Mouse (Mus musculus): Measurements from ENCODE around the gene Mcrip2. TPM values are rescaled to one million over a fixed set of nuclear protein-coding genes. Genes with fewer than 3 reads are reported as not detected.

The Mcrip2 gene
- polyA plus RNA-seq, 2 experiments, result 22.1 to 44.9 TPM

DNA sequence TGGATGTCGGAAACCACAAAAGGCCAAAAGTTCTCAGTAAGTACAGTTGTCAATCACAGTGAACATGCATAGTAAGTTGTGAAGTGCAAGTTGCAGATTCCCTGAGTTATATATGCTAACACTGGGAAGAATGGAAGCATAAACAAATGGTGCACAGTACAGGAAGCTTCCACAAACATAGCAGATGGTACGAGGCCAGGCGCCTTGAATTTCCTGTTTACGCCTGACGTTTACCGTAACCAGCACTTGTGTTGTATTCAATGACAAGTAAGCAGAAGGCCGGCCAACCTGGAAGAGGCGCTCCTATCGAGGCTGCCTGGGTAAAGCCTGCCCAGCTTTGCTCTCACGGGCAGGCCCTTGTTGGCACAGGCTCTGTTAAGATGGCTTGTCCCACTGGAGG lies 18.9 kb upstream of the Mcrip2 start:
- Histone ChIP-seq H3K27ac (no peak overlapping the region), H3K36me3 (replicated peaks; ENCODE audit: control insufficient read depth, insufficient read depth, low read depth) (0 out of 2 replicates have a peak, but pooled peaks cover 2% of the 10 kb centered on the region), H3K4me3 (ENCODE audit: insufficient read depth in 1 of 2, low read depth in 2 of 2, low read length in 2 of 2) (no peak overlapping the region), H3K4me2 (ENCODE audit: low read depth) (no peak overlapping the region), H3K9ac (replicated peaks) (no peak overlapping the region), H3K9me3 (ENCODE audit: control insufficient read depth, low read length) (no peaks in the 10 kb centered on the region), H3K27me3 (ENCODE audit: control insufficient read depth, insufficient read depth, low read length) (no peaks in the 10 kb centered on the region), H3K4me1 (replicated peaks; ENCODE audit: control insufficient read depth in 2 of 2, insufficient read depth in 2 of 2, low read length in 1 of 2) (peaks cover 0 to 2% of the 10 kb centered on the region in 2 experiments; a peak in 3 of 4 replicates)
- no peak for TF ChIP-seq EP300 (IDR thresholded peaks at IDR 0.05; ENCODE audit: low read depth)
- no peak for TF ChIP-seq CTCF (IDR thresholded peaks at IDR 0.05; ENCODE audit: low read depth)
- DNase-seq (ENCODE audit: low read depth in 3 of 3, low spot score in 3 of 3), result no peak
- WGBS (ENCODE audit: insufficient replicate concordance), result 69% methylated on average over 10 of the region's 10 CpGs
- no peak for ATAC-seq (ENCODE audit: insufficient read depth)

- Histone ChIP-seq H3K9ac (replicated peaks) (no peak overlapping the region), H3K27me3 (ENCODE audit: control insufficient read depth, insufficient read depth, low read length) (no peaks in the 10 kb centered on the region), H3K4me3 (ENCODE audit: insufficient read depth in 1 of 2, low read depth in 2 of 2, low read length in 2 of 2) (no peak overlapping the region), H3K4me2 (ENCODE audit: low read depth) (no peak overlapping the region), H3K27ac (no peak overlapping the region), H3K36me3 (replicated peaks; ENCODE audit: control insufficient read depth, insufficient read depth, low read depth) (0 out of 2 replicates have a peak, but pooled peaks cover 2% of the 10 kb centered on the region), H3K9me3 (ENCODE audit: control insufficient read depth, low read length) (no peaks in the 10 kb centered on the region), H3K4me1 (replicated peaks; ENCODE audit: control insufficient read depth in 2 of 2, insufficient read depth in 2 of 2, low read length in 1 of 2) (peaks cover 0 to 9% of the 10 kb centered on the region in 2 experiments; a peak in 3 of 4 replicates)
- ATAC-seq (ENCODE audit: insufficient read depth) (no peak), DNase-seq (ENCODE audit: low read depth in 3 of 3, low spot score in 3 of 3) (no peak)
- TF ChIP-seq CTCF (IDR thresholded peaks at IDR 0.05; ENCODE audit: low read depth) (no peak), EP300 (IDR thresholded peaks at IDR 0.05; ENCODE audit: low read depth) (no peak)
Observed at GRCm38 (mm10) chr17:25886806-25887205, 18.2 kb upstream of the Mcrip2 start.

DNA sequence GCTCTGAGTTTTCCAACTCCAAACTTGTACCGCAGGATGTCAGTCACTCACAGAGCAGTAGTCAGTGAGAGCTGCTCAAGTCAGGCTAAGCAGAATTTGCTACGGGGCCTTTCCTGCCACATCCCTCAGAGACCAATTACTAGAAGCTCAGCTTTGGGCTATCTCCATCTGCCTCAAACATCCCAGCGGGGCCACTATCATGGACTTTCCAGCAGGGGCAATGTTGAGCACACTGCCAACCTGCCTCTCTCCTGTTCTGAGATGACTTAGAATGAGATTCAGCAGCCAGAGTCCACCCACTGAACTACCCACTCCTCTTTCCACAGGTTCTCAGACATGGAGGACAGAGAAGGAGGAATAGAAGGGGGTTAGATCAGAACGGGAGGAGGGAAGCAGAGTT lies 17.1 kb upstream of the Mcrip2 start:
- Histone ChIP-seq H3K4me1 (replicated peaks; ENCODE audit: control insufficient read depth in 2 of 2, insufficient read depth in 2 of 2, low read length in 1 of 2) (peaks cover 0 to 20% of the 10 kb centered on the region in 2 experiments; a peak in 3 of 4 replicates), H3K4me3 (ENCODE audit: insufficient read depth in 1 of 2, low read depth in 2 of 2, low read length in 2 of 2) (no peak overlapping the region), H3K36me3 (replicated peaks; ENCODE audit: control insufficient read depth, insufficient read depth, low read depth) (0 out of 2 replicates have a peak, but pooled peaks cover 2% of the 10 kb centered on the region), H3K4me2 (ENCODE audit: low read depth) (no peak overlapping the region), H3K9ac (replicated peaks) (no peak overlapping the region), H3K27me3 (ENCODE audit: control insufficient read depth, insufficient read depth, low read length) (no peaks in the 10 kb centered on the region), H3K9me3 (ENCODE audit: control insufficient read depth, low read length) (no peaks in the 10 kb centered on the region), H3K27ac (no peak overlapping the region)
- DNase-seq (ENCODE audit: low read depth in 3 of 3, low spot score in 3 of 3) (no peak), ATAC-seq (ENCODE audit: insufficient read depth) (no peak)
- WGBS (ENCODE audit: insufficient replicate concordance), result 55% methylated on average over 4 of the region's 4 CpGs
- TF ChIP-seq EP300 (IDR thresholded peaks at IDR 0.05; ENCODE audit: low read depth) (no peak), CTCF (IDR thresholded peaks at IDR 0.05; ENCODE audit: low read depth) (peak; percentile 77)

DNA sequence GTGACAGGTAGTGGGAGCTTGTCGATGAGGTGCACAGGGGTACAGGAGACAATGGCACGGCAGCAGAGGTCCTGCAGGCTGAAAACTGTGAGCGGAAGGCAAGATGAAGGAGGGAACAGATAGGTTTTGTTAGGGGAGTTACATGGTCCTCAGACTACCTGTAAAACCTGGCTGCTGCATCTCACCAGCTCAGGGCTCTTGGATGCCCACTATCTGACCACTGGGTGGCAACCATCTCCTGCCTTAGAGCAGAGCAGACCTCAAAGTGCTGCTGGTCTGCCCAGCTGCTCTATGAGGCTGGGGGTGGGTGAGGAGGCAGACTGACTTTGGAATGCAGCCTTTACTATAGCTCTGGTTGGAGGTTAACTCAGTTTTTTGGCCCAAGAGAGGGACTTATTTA lies 15.3 kb upstream of the Mcrip2 start:
- ATAC-seq (ENCODE audit: insufficient read depth), result no peak

DNA sequence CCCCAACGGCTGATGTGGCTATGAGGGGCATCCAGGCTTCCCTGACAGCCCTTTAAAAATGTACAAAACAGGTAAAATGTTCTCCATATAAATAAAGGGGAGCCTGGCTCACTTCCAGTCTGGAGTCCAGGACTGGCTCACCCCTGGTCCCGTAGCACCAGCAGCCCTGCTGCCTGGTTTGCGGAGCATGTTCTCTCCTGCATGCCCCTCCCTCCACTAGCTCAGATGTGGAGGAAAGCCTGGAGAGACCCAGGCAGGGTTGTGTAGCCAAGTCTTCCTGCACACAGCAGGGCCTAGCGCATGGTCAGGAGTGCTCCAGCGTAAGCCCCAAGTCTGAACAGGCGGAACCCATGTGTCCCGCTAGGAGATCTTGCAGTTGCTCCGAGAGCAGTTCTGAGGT lies 14.7 kb upstream of the Mcrip2 start:
- peaks cover 0 to 20% of the 10 kb centered on the region in 2 experiments; a peak in 3 of 4 replicates for H3K4me1 ChIP-seq (replicated peaks; ENCODE audit: control insufficient read depth in 2 of 2, insufficient read depth in 2 of 2, low read length in 1 of 2)
- 85% methylated on average over 8 of the region's 8 CpGs for WGBS (ENCODE audit: insufficient replicate concordance)
- no peaks in the 10 kb centered on the region for H3K9me3 ChIP-seq (ENCODE audit: control insufficient read depth, low read length)
- DNase-seq (ENCODE audit: low read depth in 3 of 3, low spot score in 3 of 3) (no peak), ATAC-seq (ENCODE audit: insufficient read depth) (no peak)
- H3K27me3 ChIP-seq (ENCODE audit: control insufficient read depth, insufficient read depth, low read length), result no peaks in the 10 kb centered on the region
- 0 out of 2 replicates have a peak, but pooled peaks cover 2% of the 10 kb centered on the region for H3K36me3 ChIP-seq (replicated peaks; ENCODE audit: control insufficient read depth, insufficient read depth, low read depth)
- H3K4me2 ChIP-seq (ENCODE audit: low read depth), result no peak overlapping the region
- no peak overlapping the region for H3K27ac ChIP-seq
- no peak for TF ChIP-seq EP300 (IDR thresholded peaks at IDR 0.05; ENCODE audit: low read depth)
- no peak for TF ChIP-seq CTCF (IDR thresholded peaks at IDR 0.05; ENCODE audit: low read depth)
- no peak overlapping the region for H3K4me3 ChIP-seq (ENCODE audit: insufficient read depth in 1 of 2, low read depth in 2 of 2, low read length in 2 of 2)
- H3K9ac ChIP-seq (replicated peaks), result no peak overlapping the region

More for the DNA sequence above, 15.3 kb upstream of the Mcrip2 start:
- no peak overlapping the region for H3K4me3 ChIP-seq (ENCODE audit: insufficient read depth in 1 of 2, low read depth in 2 of 2, low read length in 2 of 2)
- DNase-seq (ENCODE audit: low read depth in 3 of 3, low spot score in 3 of 3), result no peak
- TF ChIP-seq EP300 (IDR thresholded peaks at IDR 0.05; ENCODE audit: low read depth) (no peak), CTCF (IDR thresholded peaks at IDR 0.05; ENCODE audit: low read depth) (peak; percentile 40)
- 82% methylated on average over 3 of the region's 3 CpGs for WGBS (ENCODE audit: insufficient replicate concordance)
- 0 out of 2 replicates have a peak, but pooled peaks cover 2% of the 10 kb centered on the region for H3K36me3 ChIP-seq (replicated peaks; ENCODE audit: control insufficient read depth, insufficient read depth, low read depth)
- H3K4me2 ChIP-seq (ENCODE audit: low read depth), result no peak overlapping the region
- H3K27me3 ChIP-seq (ENCODE audit: control insufficient read depth, insufficient read depth, low read length), result no peaks in the 10 kb centered on the region
- H3K27ac ChIP-seq, result no peak overlapping the region
- peaks cover 0 to 20% of the 10 kb centered on the region in 2 experiments; a peak in 3 of 4 replicates for H3K4me1 ChIP-seq (replicated peaks; ENCODE audit: control insufficient read depth in 2 of 2, insufficient read depth in 2 of 2, low read length in 1 of 2)
- H3K9me3 ChIP-seq (ENCODE audit: control insufficient read depth, low read length), result no peaks in the 10 kb centered on the region
- no peak overlapping the region for H3K9ac ChIP-seq (replicated peaks)

Data from liver, embryonic 14.5 days (tissue).